Mouse (Mus musculus): ENCODE data around the gene Kcnt2.

Kcnt2 gene

DNA sequence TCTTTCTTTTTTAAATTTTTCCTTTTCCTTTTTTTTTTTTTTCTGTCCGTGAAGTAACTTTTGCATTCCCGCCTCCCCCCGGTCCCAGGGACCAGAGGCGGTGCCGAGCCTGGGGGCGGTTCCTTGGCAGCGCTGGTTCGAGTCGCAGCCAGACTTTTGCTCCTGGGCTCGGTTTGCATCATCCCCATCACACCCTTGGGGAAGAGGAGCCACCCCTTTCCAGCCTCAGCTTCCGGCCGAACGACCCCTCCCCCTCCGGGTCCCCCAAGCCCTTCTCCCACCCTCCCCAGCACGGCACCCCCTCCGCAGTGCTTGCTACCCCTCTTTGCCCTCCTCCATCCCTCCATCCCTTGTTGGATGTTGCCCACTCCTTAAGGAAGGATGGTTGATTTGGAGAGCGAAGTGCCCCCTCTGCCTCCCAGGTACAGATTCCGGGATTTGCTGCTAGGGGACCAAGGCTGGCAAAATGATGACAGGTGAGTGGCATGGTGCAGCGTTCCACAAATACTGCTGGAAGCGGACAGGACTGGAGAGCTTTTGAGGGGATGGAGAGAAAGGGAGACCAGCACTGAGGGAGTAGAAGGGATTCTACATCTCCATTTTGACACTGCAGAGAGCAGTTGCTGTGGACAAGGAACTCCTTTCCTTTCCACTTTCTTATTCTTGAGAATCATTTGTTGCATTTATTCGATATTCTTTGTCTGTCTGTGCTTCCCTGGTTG is at the start of gene Kcnt2:
TSS of gene Kcnt2 (plus strand) at position 283 of the 722 bp plus-strand sequence.
- no peak for DNase-seq (ENCODE audit: low read depth, low spot score)
- Histone ChIP-seq H3K27me3 (ENCODE audit: control insufficient read depth, insufficient read depth, low read length, poor library complexity, severe bottlenecking) (no peaks in the 10 kb centered on the region), H3K36me3 (ENCODE audit: control insufficient read depth, insufficient read depth, low read length, poor library complexity, severe bottlenecking) (no peaks in the 10 kb centered on the region)

DNA sequence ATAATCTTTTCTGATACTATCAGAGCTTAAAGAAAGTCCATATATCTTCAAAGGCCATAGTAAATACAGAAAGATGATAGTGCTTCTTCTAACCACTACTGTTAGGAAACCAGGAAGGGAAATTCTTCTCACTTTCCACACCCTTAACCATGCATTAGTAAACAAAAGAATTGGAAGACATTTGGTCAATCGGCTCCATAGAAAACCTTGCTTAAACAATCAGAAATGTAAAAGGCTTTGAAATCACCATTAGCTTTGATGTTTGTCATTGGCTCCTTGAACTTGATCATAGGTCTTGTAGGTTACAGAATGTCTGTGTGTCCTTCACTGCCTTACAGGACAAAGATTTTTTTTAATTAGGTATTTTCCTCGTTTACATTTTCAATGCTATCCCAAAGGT is 40.6 kb upstream of the Kcnt2 start:
- H3K36me3 ChIP-seq (ENCODE audit: control insufficient read depth, insufficient read depth, low read length, poor library complexity, severe bottlenecking) = no peaks in the 10 kb centered on the region

DNA sequence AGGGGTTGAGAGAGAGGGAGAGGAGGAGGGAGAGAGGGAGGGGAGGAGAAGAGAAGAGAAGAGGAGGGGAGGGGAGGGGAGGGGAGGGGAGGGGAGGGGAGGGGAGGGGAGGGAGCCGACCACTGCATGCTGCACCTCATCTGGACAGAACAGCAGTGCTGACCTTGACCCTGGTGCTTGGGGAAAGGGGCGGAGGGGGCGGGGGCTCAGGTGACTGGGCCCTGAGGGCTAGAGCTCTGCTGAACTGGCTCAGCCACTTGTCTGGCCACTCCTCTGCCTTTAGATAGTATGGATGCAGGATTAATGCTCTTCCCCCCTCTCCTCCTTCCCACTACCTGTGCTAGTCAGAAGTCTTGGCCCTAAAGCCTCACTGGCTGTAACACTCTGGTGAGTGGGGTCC is 20.7 kb upstream of the Kcnt2 start:
- Histone ChIP-seq H3K27me3 (ENCODE audit: control insufficient read depth, insufficient read depth, low read length, poor library complexity, severe bottlenecking) (no peaks in the 10 kb centered on the region), H3K36me3 (ENCODE audit: control insufficient read depth, insufficient read depth, low read length, poor library complexity, severe bottlenecking) (no peaks in the 10 kb centered on the region)
- DNase-seq (ENCODE audit: low read depth, low spot score) = no peak

More for the DNA sequence above, 40.6 kb upstream of the Kcnt2 start:
- no peak for DNase-seq (ENCODE audit: low read depth, low spot score)
- H3K27me3 ChIP-seq (ENCODE audit: control insufficient read depth, insufficient read depth, low read length, poor library complexity, severe bottlenecking) = no peaks in the 10 kb centered on the region

DNA sequence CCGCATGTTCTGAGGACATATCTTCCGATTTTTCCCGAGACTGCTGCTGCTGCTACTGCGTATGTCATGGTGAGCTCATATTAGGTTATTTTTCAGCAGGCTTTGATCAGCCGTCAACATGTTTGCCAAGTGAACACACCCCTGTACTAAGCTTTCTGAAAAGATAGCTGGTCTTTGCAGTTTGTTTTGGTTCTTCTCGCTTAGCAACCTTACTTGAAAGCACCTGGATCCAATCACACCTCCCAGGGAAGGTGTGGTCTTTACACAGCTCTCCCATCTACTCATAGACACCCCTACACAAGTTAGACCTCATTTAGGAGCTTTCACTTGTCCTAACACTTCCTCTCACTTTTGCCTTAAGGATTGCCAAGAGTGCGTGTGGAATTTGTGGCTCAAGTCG is 19.3 kb upstream of the Kcnt2 start:
- Histone ChIP-seq H3K36me3 (ENCODE audit: control insufficient read depth, insufficient read depth, low read length, poor library complexity, severe bottlenecking) (no peaks in the 10 kb centered on the region), H3K27me3 (ENCODE audit: control insufficient read depth, insufficient read depth, low read length, poor library complexity, severe bottlenecking) (no peaks in the 10 kb centered on the region)
- DNase-seq (ENCODE audit: low read depth, low spot score) = no peak

DNA sequence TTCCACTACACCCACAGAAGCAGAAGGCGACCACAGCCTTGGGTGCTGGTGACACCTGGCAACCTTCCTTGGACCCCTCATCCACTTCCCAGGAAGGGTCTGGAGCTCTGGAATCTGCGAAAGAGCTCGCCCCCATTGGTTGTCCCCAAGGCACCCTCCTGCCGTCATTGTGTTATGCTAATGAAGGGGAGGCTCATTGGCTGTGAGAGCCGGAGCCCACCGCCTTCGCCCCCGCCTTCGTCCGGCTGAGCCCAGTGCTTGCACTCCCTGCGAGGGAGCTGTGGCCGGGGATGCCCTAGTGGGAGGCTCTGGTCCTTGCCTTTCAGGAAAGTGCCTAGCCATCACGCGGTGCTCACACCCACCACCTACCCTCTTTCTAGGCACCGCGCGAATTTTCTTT is 493 bp upstream of the Kcnt2 start:
- H3K27me3 ChIP-seq (ENCODE audit: control insufficient read depth, insufficient read depth, low read length, poor library complexity, severe bottlenecking) = no peaks in the 10 kb centered on the region
- no peaks in the 10 kb centered on the region for H3K36me3 ChIP-seq (ENCODE audit: control insufficient read depth, insufficient read depth, low read length, poor library complexity, severe bottlenecking)
- DNase-seq (ENCODE audit: low read depth, low spot score) = no peak

DNA sequence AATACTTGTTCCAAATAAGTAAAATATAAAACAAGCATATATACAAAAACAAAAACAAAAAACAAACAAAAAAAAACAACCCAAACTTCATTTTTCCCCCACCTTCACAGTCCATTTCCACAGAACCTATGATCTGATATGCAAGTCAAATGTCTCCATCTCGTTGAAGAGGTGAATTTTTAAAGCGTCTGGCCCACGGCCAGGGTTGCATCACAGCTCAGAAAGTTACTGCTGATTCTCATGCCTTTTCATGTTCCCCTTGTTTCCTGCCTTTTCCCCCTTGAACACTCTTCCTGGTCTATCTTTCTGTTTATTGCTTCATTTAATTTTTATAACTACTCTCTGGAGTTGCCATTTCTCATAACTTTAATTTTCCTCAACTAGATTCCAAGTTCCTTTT is 18.7 kb downstream of the Kcnt2 start:
- no peaks in the 10 kb centered on the region for H3K36me3 ChIP-seq (ENCODE audit: control insufficient read depth, insufficient read depth, low read length, poor library complexity, severe bottlenecking)
- H3K27me3 ChIP-seq (ENCODE audit: control insufficient read depth, insufficient read depth, low read length, poor library complexity, severe bottlenecking) = no peaks in the 10 kb centered on the region
- no peak for DNase-seq (ENCODE audit: low read depth, low spot score)

DNA sequence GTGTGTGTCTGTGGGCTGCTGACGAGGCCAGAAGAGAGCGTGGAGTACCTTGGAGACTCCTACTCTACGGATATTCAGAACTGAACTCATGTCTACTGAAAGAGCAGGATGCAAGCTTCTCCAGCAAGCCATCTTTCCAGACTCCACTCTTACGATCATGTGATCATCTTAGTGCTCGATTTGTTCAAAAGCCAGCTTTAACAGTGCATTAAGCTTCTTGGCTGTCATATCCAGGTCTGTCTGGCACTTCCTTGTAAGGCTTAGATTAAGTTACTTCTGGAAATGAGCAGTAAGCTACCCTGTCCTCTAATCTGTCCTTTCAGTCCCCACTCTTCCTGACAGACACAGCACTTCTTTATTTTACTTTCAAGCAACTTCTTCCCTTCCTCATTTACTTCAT is 20.1 kb downstream of the Kcnt2 start:
- no peak for DNase-seq (ENCODE audit: low read depth, low spot score)
- no peaks in the 10 kb centered on the region for H3K36me3 ChIP-seq (ENCODE audit: control insufficient read depth, insufficient read depth, low read length, poor library complexity, severe bottlenecking)
- H3K27me3 ChIP-seq (ENCODE audit: control insufficient read depth, insufficient read depth, low read length, poor library complexity, severe bottlenecking) = no peaks in the 10 kb centered on the region

DNA sequence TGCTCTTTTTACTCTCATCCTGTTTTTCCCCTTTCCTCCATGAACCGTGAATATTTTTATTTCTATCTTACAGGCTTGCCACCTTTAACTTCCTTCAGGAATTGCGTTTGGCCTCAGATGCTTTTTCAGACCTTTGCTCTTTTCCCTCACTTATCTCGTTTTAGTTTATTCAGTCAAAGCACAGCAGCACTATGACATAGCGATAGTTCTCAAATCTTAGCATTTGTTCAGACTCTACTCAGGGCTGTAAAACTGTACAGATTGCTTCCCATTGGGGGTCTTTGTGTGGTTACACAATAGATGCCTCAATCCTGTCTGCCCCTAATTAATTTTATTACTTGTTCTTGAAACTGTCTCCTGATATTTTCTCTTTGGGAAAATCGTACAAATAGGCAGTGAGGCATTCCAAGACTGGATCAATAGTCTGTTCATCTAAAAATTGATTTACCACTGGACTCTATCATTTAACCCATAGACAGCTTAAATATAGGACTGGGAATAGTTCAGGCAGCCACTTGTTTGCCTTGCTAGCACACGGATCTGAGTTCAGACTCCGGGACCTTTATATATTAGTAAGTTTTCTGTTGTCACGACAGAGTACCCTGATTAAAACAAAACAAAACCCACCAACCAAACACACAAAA is 20.8 kb downstream of the Kcnt2 start:
- DNase-seq (ENCODE audit: low read depth, low spot score) = no peak
- no peaks in the 10 kb centered on the region for H3K36me3 ChIP-seq (ENCODE audit: control insufficient read depth, insufficient read depth, low read length, poor library complexity, severe bottlenecking)
- H3K27me3 ChIP-seq (ENCODE audit: control insufficient read depth, insufficient read depth, low read length, poor library complexity, severe bottlenecking) = no peaks in the 10 kb centered on the region

DNA sequence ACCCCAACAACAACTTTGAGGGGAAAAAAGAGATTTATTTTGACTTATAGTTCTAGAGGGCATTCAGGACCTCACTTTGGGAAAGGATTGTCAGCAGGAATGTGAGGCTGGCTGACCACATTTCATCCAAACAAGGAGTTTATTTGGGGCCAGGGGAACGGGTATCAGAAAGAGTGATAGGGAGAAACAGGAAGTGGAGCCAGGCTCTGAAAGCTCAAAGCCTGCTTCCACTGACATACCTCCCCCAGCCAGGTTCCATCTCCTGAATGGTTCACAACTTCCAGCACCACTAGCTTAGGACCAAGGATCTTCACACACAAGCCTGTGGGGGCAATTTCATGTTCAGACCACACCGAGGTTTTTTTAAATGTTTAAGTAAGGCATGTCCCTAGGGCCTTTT is 21.3 kb downstream of the Kcnt2 start:
- no peak for DNase-seq (ENCODE audit: low read depth, low spot score)
- H3K27me3 ChIP-seq (ENCODE audit: control insufficient read depth, insufficient read depth, low read length, poor library complexity, severe bottlenecking) = no peaks in the 10 kb centered on the region
- no peaks in the 10 kb centered on the region for H3K36me3 ChIP-seq (ENCODE audit: control insufficient read depth, insufficient read depth, low read length, poor library complexity, severe bottlenecking)

DNA sequence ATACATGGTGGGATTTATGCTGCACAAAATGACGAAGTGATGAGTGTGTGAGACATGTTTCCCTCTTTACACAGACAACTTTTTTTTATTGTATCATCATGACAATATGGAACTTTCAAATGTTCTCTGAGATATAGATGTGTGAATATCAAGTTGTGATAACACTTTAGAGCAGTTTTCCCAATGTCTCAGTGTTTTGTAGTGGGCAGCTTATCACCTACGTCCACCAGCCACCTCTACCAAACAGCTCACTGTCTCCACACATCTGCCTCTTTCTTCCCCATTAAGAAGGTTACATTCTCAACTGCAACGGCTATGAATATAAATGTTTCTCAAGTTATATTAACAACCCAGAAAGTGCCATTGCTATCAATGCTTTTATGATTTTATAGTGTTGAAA is 27.7 kb downstream of the Kcnt2 start:
- Histone ChIP-seq H3K27me3 (ENCODE audit: control insufficient read depth, insufficient read depth, low read length, poor library complexity, severe bottlenecking) (no peaks in the 10 kb centered on the region), H3K36me3 (ENCODE audit: control insufficient read depth, insufficient read depth, low read length, poor library complexity, severe bottlenecking) (no peaks in the 10 kb centered on the region)
- no peak for DNase-seq (ENCODE audit: low read depth, low spot score)

DNA sequence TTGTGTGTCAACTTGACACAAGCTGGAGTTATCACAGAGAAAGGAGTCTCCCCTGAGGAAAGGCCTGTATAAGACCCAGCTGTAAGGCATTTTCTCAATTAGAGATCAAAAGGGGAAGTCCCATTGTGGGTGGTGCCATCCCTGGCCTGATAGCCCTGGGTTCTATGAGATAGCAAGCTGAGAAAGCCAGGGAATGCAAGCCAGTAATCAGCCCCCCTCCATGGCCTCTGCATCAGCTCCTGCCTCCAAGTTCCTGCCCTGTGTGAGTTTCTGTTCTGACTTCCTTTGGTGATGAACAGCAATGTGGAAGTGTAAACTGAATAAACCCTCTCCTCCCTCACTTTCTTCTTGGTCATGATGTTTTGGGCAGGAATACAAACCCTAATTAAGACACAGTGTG is 29.9 kb downstream of the Kcnt2 start:
- H3K36me3 ChIP-seq (ENCODE audit: control insufficient read depth, insufficient read depth, low read length, poor library complexity, severe bottlenecking) = no peaks in the 10 kb centered on the region
- no peaks in the 10 kb centered on the region for H3K27me3 ChIP-seq (ENCODE audit: control insufficient read depth, insufficient read depth, low read length, poor library complexity, severe bottlenecking)
- no peak for DNase-seq (ENCODE audit: low read depth, low spot score)

DNA sequence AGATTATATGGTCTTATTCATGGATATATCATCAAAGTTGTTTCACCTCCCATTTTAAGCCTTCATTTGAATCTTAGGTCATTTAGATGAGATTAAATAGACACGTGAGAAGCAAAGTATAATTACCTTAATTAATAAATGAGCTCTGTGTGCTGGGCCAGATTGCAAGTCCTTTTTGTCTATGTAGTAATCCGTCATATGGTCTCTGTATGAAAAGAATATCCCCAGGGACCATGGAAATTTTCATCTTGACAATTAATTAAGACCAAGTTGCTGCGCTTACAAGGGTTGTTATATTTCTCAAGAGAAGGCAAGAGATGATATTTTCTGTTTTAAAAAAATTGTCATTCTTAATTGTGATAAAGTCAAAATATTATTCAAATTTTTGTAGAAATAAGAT is 47.2 kb downstream of the Kcnt2 start:
- no peaks in the 10 kb centered on the region for H3K27me3 ChIP-seq (ENCODE audit: control insufficient read depth, insufficient read depth, low read length, poor library complexity, severe bottlenecking)
- DNase-seq (ENCODE audit: low read depth, low spot score) = no peak
- no peaks in the 10 kb centered on the region for H3K36me3 ChIP-seq (ENCODE audit: control insufficient read depth, insufficient read depth, low read length, poor library complexity, severe bottlenecking)

DNA sequence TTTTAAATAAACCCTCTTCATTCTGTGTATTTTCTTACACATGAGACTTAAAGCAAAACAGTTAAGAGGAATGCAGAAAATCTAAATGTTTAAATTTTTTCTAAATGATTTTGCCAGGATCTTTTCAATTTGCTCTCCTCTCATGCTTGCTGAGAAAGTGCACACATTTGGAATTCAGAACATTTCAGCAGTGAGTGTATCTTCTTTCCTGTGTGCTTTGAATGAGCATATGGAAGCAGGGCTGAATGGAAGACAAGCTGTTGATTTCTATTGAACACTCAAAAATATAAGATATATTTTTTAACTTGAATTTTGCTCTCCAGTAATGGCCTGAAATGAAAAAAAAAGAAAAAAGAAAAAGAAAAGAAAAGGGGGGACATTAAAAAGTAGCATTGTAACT is 49.5 kb downstream of the Kcnt2 start:
- no peak for DNase-seq (ENCODE audit: low read depth, low spot score)
- Histone ChIP-seq H3K27me3 (ENCODE audit: control insufficient read depth, insufficient read depth, low read length, poor library complexity, severe bottlenecking) (no peaks in the 10 kb centered on the region), H3K36me3 (ENCODE audit: control insufficient read depth, insufficient read depth, low read length, poor library complexity, severe bottlenecking) (no peaks in the 10 kb centered on the region)

DNA sequence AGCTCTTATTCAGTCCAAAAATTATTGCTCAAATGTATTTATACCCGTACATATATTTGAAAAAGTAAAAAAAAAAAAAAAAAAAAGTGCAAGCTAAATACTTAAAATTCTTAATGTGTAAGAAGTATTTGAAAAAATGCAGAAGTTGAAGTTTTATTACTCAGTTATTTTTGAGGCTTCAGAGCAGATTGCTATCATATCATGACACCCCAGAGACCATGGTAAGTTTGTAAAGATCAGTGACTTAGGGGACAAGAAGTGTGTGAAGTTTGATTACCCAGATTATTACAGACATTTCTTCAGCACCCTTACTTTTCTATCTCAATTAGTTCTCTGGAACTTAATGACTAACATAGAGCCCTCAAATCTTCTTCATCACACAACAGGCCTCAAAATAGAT is 58.3 kb downstream of the Kcnt2 start:
- DNase-seq (ENCODE audit: low read depth, low spot score) = no peak
- Histone ChIP-seq H3K36me3 (ENCODE audit: control insufficient read depth, insufficient read depth, low read length, poor library complexity, severe bottlenecking) (no peaks in the 10 kb centered on the region), H3K27me3 (ENCODE audit: control insufficient read depth, insufficient read depth, low read length, poor library complexity, severe bottlenecking) (no peaks in the 10 kb centered on the region)

DNA sequence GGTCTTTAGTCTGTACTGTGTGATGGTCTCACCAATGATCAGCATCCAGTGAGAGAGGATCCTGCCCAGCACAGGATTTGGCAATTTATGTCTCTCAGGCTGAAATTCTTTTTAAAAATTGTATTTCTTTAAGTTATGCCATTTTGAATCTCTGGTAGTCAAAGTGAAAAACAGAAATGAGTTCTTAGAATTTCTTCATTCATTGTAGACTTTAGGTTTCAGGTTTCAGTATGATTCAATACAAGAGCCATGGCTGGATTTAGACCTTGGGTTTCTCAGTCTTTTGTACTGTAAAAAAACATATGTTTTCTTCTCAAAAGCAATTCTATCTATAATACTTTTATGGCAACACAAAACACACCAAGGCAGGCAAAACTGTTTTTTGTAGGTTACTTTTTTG is 59.4 kb downstream of the Kcnt2 start:
- H3K36me3 ChIP-seq (ENCODE audit: control insufficient read depth, insufficient read depth, low read length, poor library complexity, severe bottlenecking) = no peaks in the 10 kb centered on the region
- no peak for DNase-seq (ENCODE audit: low read depth, low spot score)
- no peaks in the 10 kb centered on the region for H3K27me3 ChIP-seq (ENCODE audit: control insufficient read depth, insufficient read depth, low read length, poor library complexity, severe bottlenecking)

DNA sequence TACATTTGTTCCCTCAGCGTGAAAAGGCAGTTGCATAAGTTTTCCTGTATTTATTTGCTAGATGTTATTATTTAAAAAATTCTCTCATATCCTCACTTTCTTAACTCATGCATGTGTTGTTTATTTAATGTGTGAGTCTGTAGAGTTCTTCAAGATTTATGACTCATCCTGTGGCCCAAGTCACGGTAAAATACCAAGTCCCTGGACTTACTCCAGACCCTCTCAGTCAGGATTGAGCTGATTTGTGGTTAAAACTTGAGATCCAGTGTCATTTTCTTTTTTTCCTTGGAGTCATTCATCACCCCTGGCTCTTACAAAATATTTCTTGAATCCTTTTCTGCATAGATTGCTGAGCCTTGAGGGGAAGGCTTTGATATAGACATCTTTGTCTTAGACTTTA is 60.4 kb downstream of the Kcnt2 start:
- DNase-seq (ENCODE audit: low read depth, low spot score) = no peak
- Histone ChIP-seq H3K27me3 (ENCODE audit: control insufficient read depth, insufficient read depth, low read length, poor library complexity, severe bottlenecking) (no peaks in the 10 kb centered on the region), H3K36me3 (ENCODE audit: control insufficient read depth, insufficient read depth, low read length, poor library complexity, severe bottlenecking) (no peaks in the 10 kb centered on the region)
